Mouse (Mus musculus) heart, postnatal 4 days (tissue): Measurements from ENCODE around the gene Utp4. TPM values are rescaled to one million over a fixed set of nuclear protein-coding genes. Genes with fewer than 3 reads are reported as not detected.
"Not testable (repeated sequence)": the region's sequence is repeated elsewhere in the genome, so short reads cannot be mapped to it uniquely, and the experiment has no call there.

Experiments
- DNase-seq: peaks from one replicate; pipeline ENCODE4 v3.0.0; 2021
- total RNA-seq, 2 experiments: library from RNA; stranded (reverse); gene quantifications; 2 replicates each; pipeline ENCODE4 v1.2.3; 2021

The Utp4 gene
- total RNA-seq, result 10 to 100 TPM; 25.1 to 30.1 TPM

GRCm38 (mm10) chr8:106893481-106894156 lies at the start of gene Utp4:
Gene Utp4 (plus strand): TSS chr8:106893636.
- peak; percentile 91 for DNase-seq

GRCm38 (mm10) chr8:106850034-106850433 lies 43.4 kb upstream of the Utp4 start:
- peak; percentile 21 for DNase-seq

GRCm38 (mm10) chr8:106854534-106855241 lies 38.7 kb upstream of the Utp4 start:
- no peak for DNase-seq

- DNase-seq, result no peak
Measured at GRCm38 (mm10) chr8:106855242-106855562, 38.2 kb upstream of the Utp4 start.

GRCm38 (mm10) chr8:106862845-106863244 lies 30.6 kb upstream of the Utp4 start:
- no peak for DNase-seq

GRCm38 (mm10) chr8:106865354-106865753 lies 28.1 kb upstream of the Utp4 start:
- no peak for DNase-seq

GRCm38 (mm10) chr8:106870051-106870450 lies 23.4 kb upstream of the Utp4 start, which contains the start of gene Has3:
Gene Has3 (plus strand): TSS chr8:106870242.
- peak; percentile 41 for DNase-seq

- peak; percentile 74 for DNase-seq
Measured at GRCm38 (mm10) chr8:106870537-106871327, 22.7 kb upstream of the Utp4 start.

GRCm38 (mm10) chr8:106871328-106871926 lies 22.0 kb upstream of the Utp4 start:
- no peak for DNase-seq

- peak; percentile 76 for DNase-seq
Measured at GRCm38 (mm10) chr8:106871931-106872371, 21.5 kb upstream of the Utp4 start.

- no peak for DNase-seq
Measured at GRCm38 (mm10) chr8:106872454-106873034, 20.9 kb upstream of the Utp4 start.

- DNase-seq, result no peak
Measured at GRCm38 (mm10) chr8:106880121-106880707, 13.2 kb upstream of the Utp4 start.

GRCm38 (mm10) chr8:106884094-106884493 lies 9.3 kb upstream of the Utp4 start:
- not testable (repeated sequence) for DNase-seq

- DNase-seq, result not testable (repeated sequence)
Measured at GRCm38 (mm10) chr8:106884826-106885400, 8.5 kb upstream of the Utp4 start.

- DNase-seq, result peak; percentile 88
Measured at GRCm38 (mm10) chr8:106887336-106888189, 5.9 kb upstream of the Utp4 start.

- no peak for DNase-seq
Measured at GRCm38 (mm10) chr8:106888803-106889202, 4.6 kb upstream of the Utp4 start.

- DNase-seq, result peak; percentile 45
Measured at GRCm38 (mm10) chr8:106892210-106892805, 1.1 kb upstream of the Utp4 start.

GRCm38 (mm10) chr8:106892806-106893451 lies 507 bp upstream of the Utp4 start:
- peak; percentile 65 for DNase-seq

- no peak for DNase-seq
Measured at GRCm38 (mm10) chr8:106899473-106899872, 6.0 kb downstream of the Utp4 start.
